Mouse (Mus musculus) CH12.LX (cell line): ENCODE measurements around the gene Cyp51. TPM values are rescaled to one million over a fixed set of nuclear protein-coding genes. Genes with fewer than 3 reads are reported as not detected.
A peak's percentile ranks its signal among the peaks of the same experiment; 100 is the strongest.

ENCODE experiments used
- DNase-seq: peaks from one replicate; pipeline ENCODE4 v3.0.0-alpha.2; 2013; ENCODE audit errors: extremely low read depth
- H3K27ac ChIP-seq: 2 replicates; pipeline ENCODE4 v1.5.1; 2012; ENCODE audit warnings: low read depth, mild to moderate bottlenecking, control low read depth, moderate library complexity; ENCODE audit not compliant: insufficient read depth
- H3K27me3 ChIP-seq: replicated peaks from 2 replicates; pipeline ENCODE3; 2012; ENCODE audit warnings: inconsistent platforms
- H3K36me3 ChIP-seq, 2 experiments: replicated peaks in 1 of 2; 2 replicates each; pipeline versions ENCODE3 to v1.6.1; 2012; ENCODE audit warnings: inconsistent platforms in 1 of 2, low read length in 1 of 2, mild to moderate bottlenecking in 1 of 2, mixed read lengths in 1 of 2, moderate library complexity in 1 of 2; ENCODE audit not compliant: control insufficient read depth in 1 of 2, insufficient read depth in 1 of 2
- H3K4me1 ChIP-seq, 2 experiments: 2 replicates each; pipeline ENCODE4 v1.6.1; 2012; ENCODE audit warnings: inconsistent platforms in 1 of 2, moderate library complexity in 1 of 2; ENCODE audit not compliant: insufficient read depth in 2 of 2, control insufficient read depth in 1 of 2
- H3K4me2 ChIP-seq: 2 replicates; pipeline ENCODE4 v1.6.1; 2012; ENCODE audit warnings: low read depth, mild to moderate bottlenecking, control low read depth; ENCODE audit not compliant: poor library complexity, insufficient read depth, severe bottlenecking
- H3K4me3 ChIP-seq, 3 experiments: fragments of 150-350 bp in 1 of 3; sonication (generic) in 1 of 3; replicated peaks in 1 of 3; 2 replicates each; pipeline versions ENCODE3 to v1.5.1; 2011 to 2012; ENCODE audit warnings: low read depth in 2 of 3, low read length in 2 of 3, mild to moderate bottlenecking in 2 of 3, moderate library complexity in 2 of 3, control low read depth in 1 of 3, improper control_type of control experiment in 1 of 3, inconsistent platforms in 1 of 3, mixed read lengths in 1 of 3; ENCODE audit not compliant: poor library complexity in 1 of 3
- H3K79me2 ChIP-seq: replicated peaks from 2 replicates; pipeline ENCODE4 v1.6.1; 2012; ENCODE audit warnings: mild to moderate bottlenecking, moderate library complexity; ENCODE audit not compliant: control insufficient read depth, poor library complexity, insufficient read depth, severe bottlenecking; ENCODE audit errors: extremely low read depth
- H3K9ac ChIP-seq: 2 replicates; pipeline ENCODE4 v1.6.1; 2012; ENCODE audit warnings: low read depth, mild to moderate bottlenecking, control low read depth, moderate library complexity; ENCODE audit not compliant: insufficient read depth
- H3K9me3 ChIP-seq: replicated peaks from 2 replicates; pipeline ENCODE3; 2012; ENCODE audit warnings: low read length, inconsistent platforms, mixed read lengths
- CHD2 ChIP-seq: IDR thresholded peaks from 2 replicates; pipeline ENCODE4 v1.6.1; 2011; ENCODE audit warnings: low read length, improper control_type of control experiment
- CTCF ChIP-seq, 2 experiments: IDR thresholded peaks in 1 of 2; conservative IDR thresholded peaks in 1 of 2; 2 replicates each; pipeline ENCODE4 v1.5.1; 2011 to 2012; ENCODE audit warnings: low read depth in 2 of 2, low read length in 2 of 2, improper control_type of control experiment in 1 of 2, inconsistent platforms in 1 of 2, mild to moderate bottlenecking in 1 of 2, moderate library complexity in 1 of 2
- GABPA ChIP-seq: IDR thresholded peaks from 2 replicates; pipeline ENCODE4 v1.6.1; 2012; ENCODE audit warnings: low read depth, low read length, improper control_type of control experiment, inconsistent platforms; ENCODE audit not compliant: insufficient replicate concordance
- IRF4 ChIP-seq: IDR thresholded peaks from 2 replicates; pipeline ENCODE4 v1.6.1; 2014; ENCODE audit warnings: low read depth, mild to moderate bottlenecking, inconsistent platforms, low read length, improper control_type of control experiment
- JUN ChIP-seq: IDR thresholded peaks from 2 replicates; pipeline ENCODE4 v1.6.1; 2011; ENCODE audit warnings: low read depth, mild to moderate bottlenecking, low read length, improper control_type of control experiment, moderate library complexity; ENCODE audit not compliant: insufficient read depth
- JUND ChIP-seq: conservative IDR thresholded peaks from 2 replicates; pipeline ENCODE4 v1.6.1; 2011; ENCODE audit warnings: low read depth, low read length, improper control_type of control experiment
- MAFK ChIP-seq: IDR thresholded peaks from 2 replicates; pipeline ENCODE4 v1.6.1; 2011; ENCODE audit warnings: low read length, improper control_type of control experiment; ENCODE audit not compliant: insufficient replicate concordance
- MYC ChIP-seq: IDR thresholded peaks from 2 replicates; pipeline ENCODE4 v1.6.1; 2011; ENCODE audit warnings: low read depth, mild to moderate bottlenecking, improper control_type of control experiment, low read length
- NRF1 ChIP-seq: IDR thresholded peaks from 2 replicates; pipeline ENCODE4 v1.6.1; 2014; ENCODE audit warnings: low read depth, mild to moderate bottlenecking, inconsistent platforms, low read length, improper control_type of control experiment, moderate library complexity
- PAX5 ChIP-seq: IDR thresholded peaks from 2 replicates; pipeline ENCODE4 v1.6.1; 2012; ENCODE audit warnings: low read length, inconsistent platforms, mixed read lengths
- RAD21 ChIP-seq: IDR thresholded peaks from 2 replicates; pipeline ENCODE4 v1.6.1; 2011; ENCODE audit warnings: low read depth, mild to moderate bottlenecking, low read length, improper control_type of control experiment, moderate library complexity
- RCOR1 ChIP-seq: conservative IDR thresholded peaks from 2 replicates; pipeline ENCODE4 v1.6.1; 2012; ENCODE audit warnings: low read depth, mild to moderate bottlenecking, inconsistent platforms, low read length, improper control_type of control experiment
- SIN3A ChIP-seq: IDR thresholded peaks from 2 replicates; pipeline ENCODE4 v1.6.1; 2012; ENCODE audit warnings: low read length, improper control_type of control experiment, inconsistent platforms
- SMC3 ChIP-seq: IDR thresholded peaks from 2 replicates; pipeline ENCODE4 v1.6.1; 2011; ENCODE audit warnings: low read depth, low read length, improper control_type of control experiment
- UBTF ChIP-seq: IDR thresholded peaks from 2 replicates; pipeline ENCODE4 v1.6.1; 2012; ENCODE audit warnings: low read depth, mild to moderate bottlenecking, inconsistent platforms, low read length, improper control_type of control experiment, moderate library complexity
- USF1 ChIP-seq: IDR thresholded peaks from 2 replicates; pipeline ENCODE4 v1.6.1; 2014; ENCODE audit warnings: low read depth, mild to moderate bottlenecking, inconsistent platforms, low read length, improper control_type of control experiment
- ZC3H11A ChIP-seq: IDR thresholded peaks from 2 replicates; pipeline ENCODE4 v1.6.1; 2012; ENCODE audit warnings: low read depth, mild to moderate bottlenecking, inconsistent platforms, low read length, improper control_type of control experiment
- ZMIZ1 ChIP-seq: IDR thresholded peaks from 2 replicates; pipeline ENCODE4 v1.6.1; 2012; ENCODE audit warnings: low read depth, mild to moderate bottlenecking, inconsistent platforms, low read length, improper control_type of control experiment
- dilution Hi-C: fragments of 300-500 bp; cut with MboI; formaldehyde crosslinking; loops from 2 replicates; pipeline ENCODE4 v1.14.3; 2020; ENCODE audit warnings: low sequenced_read_pairs; ENCODE audit not compliant: extremely low pct_unique_long_range_greater_than_20kb, extremely low pct_ligation_motif_present
- in situ Hi-C: fragments of 300-500 bp; cut with MboI; formaldehyde crosslinking; loops from 3 replicates; pipeline ENCODE4 v1.14.3; 2019; ENCODE audit warnings: low sequenced_read_pairs, low pct_ligation_motif_present, low pct_unique_long_range_greater_than_20kb, mixed read lengths
- polyA plus RNA-seq: library from polyadenylated mRNA; unstranded; fragments of >175 nt; gene quantifications from 2 replicates; pipeline ENCODE4 v1.2.1, GENCODE M21; 2012; ENCODE audit warnings: low read depth; ENCODE audit not compliant: insufficient read length
- total RNA-seq, 2 experiments: library from RNA; depleted of rRNA; stranded (reverse); fragments of 300-350 nt in 1 of 2; fragments of >200 nt in 1 of 2; gene quantifications; 2 replicates each; pipeline ENCODE4 v1.2.3; 2012 to 2014

Cyp51 gene
- total and polyA plus RNA-seq, 3 experiments: 116 to 374 (median 148) TPM

- peak; percentile 31 for DNase-seq
- peaks cover 13 to 53% of the 10 kb centered on the region in 2 experiments for H3K36me3 ChIP-seq
- dilution Hi-C loops: no loop called here
These were observed 64.2 kb downstream of the Cyp51 start for GRCm38 (mm10) chr5:4040372-4040771.

GRCm38 (mm10) chr5:4039351-4039750 is 65.2 kb downstream of the Cyp51 start:
- Histone ChIP-seq H3K36me3 (peaks cover 10 to 52% of the 10 kb centered on the region in 2 experiments), H3K27ac (no peak overlapping the region), H3K27me3 (no peaks in the 10 kb centered on the region), H3K4me1 (no peaks in the 10 kb centered on the region), H3K79me2 (no peaks in the 10 kb centered on the region), H3K4me3 (no peak overlapping the region), H3K4me2 (no peak overlapping the region), H3K9me3 (peaks cover 3% of the 10 kb centered on the region), H3K9ac (no peak overlapping the region)
- TF ChIP-seq ZC3H11A (no peak), IRF4 (no peak), RCOR1 (no peak), PAX5 (no peak), CTCF (conservative IDR thresholded peaks at IDR 0.05 in 1 of 2, IDR thresholded peaks at IDR 0.05 in 1 of 2; ENCODE audit: low read depth in 2 of 2, low read length in 2 of 2) (no peak), NRF1 (no peak), SIN3A (no peak), MAFK (no peak), MYC (no peak), JUN (no peak), SMC3 (no peak), RAD21 (no peak), USF1 (no peak), CHD2 (no peak), UBTF (no peak)
- DNase-seq: no peak
- in situ Hi-C loops: no loop called here
- dilution Hi-C loops: no loop called here

More at GRCm38 (mm10) chr5:4040372-4040771, 64.2 kb downstream of the Cyp51 start:
- TF ChIP-seq GABPA (no peak), JUN (no peak), RAD21 (peak; percentile 56), SMC3 (peak; percentile 60), JUND (no peak), ZMIZ1 (no peak), CTCF (conservative IDR thresholded peaks at IDR 0.05 in 1 of 2, IDR thresholded peaks at IDR 0.05 in 1 of 2; ENCODE audit: low read depth in 2 of 2, low read length in 2 of 2) (peak; percentile 17 to 62; a peak in 2 of 4 replicates)
- Histone ChIP-seq H3K4me2 (no peak overlapping the region), H3K9me3 (peaks cover 3% of the 10 kb centered on the region), H3K27ac (no peak overlapping the region), H3K27me3 (no peaks in the 10 kb centered on the region), H3K4me3 (no peak overlapping the region), H3K4me1 (no peaks in the 10 kb centered on the region), H3K9ac (no peak overlapping the region), H3K79me2 (no peaks in the 10 kb centered on the region)
- in situ Hi-C loops: no loop called here
